Mouse (Mus musculus) heart, postnatal 0 days (tissue): ENCODE results near the gene Ubqln5. TPM values are rescaled to one million over a fixed set of nuclear protein-coding genes. Genes with fewer than 3 reads are reported as not detected.

ENCODE experiments used
- ATAC-seq: fragments of 200-750 bp; cut with Nextera tagmentation; 2 replicates; pipeline ENCODE4 v1.8.0; 2017; ENCODE audit warnings: low read depth, moderate number of reproducible peaks, moderate library complexity; ENCODE audit not compliant: insufficient read depth
- DNase-seq: peaks from one replicate; pipeline ENCODE4 v3.0.0-alpha.2; 2016; ENCODE audit warnings: low spot score
- H3K27ac ChIP-seq: fragments of 300-500 bp; sonication (generic); 2 replicates; pipeline ENCODE4 v1.5.1; 2014; ENCODE audit warnings: low read depth, mild to moderate bottlenecking
- H3K27me3 ChIP-seq: fragments of 300-500 bp; sonication (generic); 2 replicates; pipeline ENCODE4 v1.6.1; 2014; ENCODE audit warnings: low read length, mixed read lengths; ENCODE audit not compliant: control insufficient read depth, insufficient read depth
- H3K36me3 ChIP-seq: fragments of 300-500 bp; sonication (generic); replicated peaks from 2 replicates; pipeline ENCODE4 v1.6.1; 2014; ENCODE audit warnings: low read length, mixed read lengths; ENCODE audit not compliant: control insufficient read depth, insufficient read depth
- H3K4me1 ChIP-seq: fragments of 300-500 bp; sonication (generic); 2 replicates; pipeline ENCODE4 v1.6.1; 2014; ENCODE audit warnings: antibody characterized with exemption; ENCODE audit not compliant: control insufficient read depth, insufficient read depth
- H3K4me2 ChIP-seq: fragments of 300-500 bp; sonication (generic); 2 replicates; pipeline ENCODE4 v1.6.1; 2014; ENCODE audit warnings: low read depth, mild to moderate bottlenecking, low read length, moderate library complexity
- H3K4me3 ChIP-seq: fragments of 300-500 bp; sonication (generic); 2 replicates; pipeline ENCODE4 v1.5.1; 2014; ENCODE audit warnings: low read depth, low read length
- H3K9ac ChIP-seq: fragments of 300-500 bp; sonication (generic); replicated peaks from 2 replicates; pipeline ENCODE4 v1.6.1; 2014; ENCODE audit warnings: low read depth, low read length, mixed read lengths
- H3K9me3 ChIP-seq: fragments of 300-500 bp; sonication (generic); replicated peaks from 2 replicates; pipeline ENCODE4 v1.6.1; 2016; ENCODE audit warnings: low read length; ENCODE audit not compliant: control insufficient read depth
- CTCF ChIP-seq: IDR thresholded peaks from 2 replicates; pipeline ENCODE4 v1.5.1; 2016; ENCODE audit warnings: antibody characterized with exemption, control low read depth, low read depth
- EP300 ChIP-seq: IDR thresholded peaks from 2 replicates; pipeline ENCODE4 v1.6.1; 2016; ENCODE audit warnings: antibody characterized with exemption, low read depth
- WGBS: fragments of 180-500 bp; shearing (Covaris S2); extraction: QIAGEN DNeasy Blood & Tissue Kit; methylation state at CpG from one replicate; pipeline ENCODE4 v1.1.7; 2014; 5-methylcytosine and 5-hydroxymethylcytosine counted together
- polyA plus RNA-seq: library from polyadenylated mRNA; unstranded; fragments of >200 nt; fragmentation: Nextera tagmentation; extraction: Ambion mirVana; gene quantifications from 2 replicates; pipeline ENCODE4 v1.2.1, GENCODE M21; 2015
- total RNA-seq: library from RNA; depleted of rRNA; stranded (reverse); fragments of >200 nt; gene quantifications from 2 replicates; pipeline ENCODE4 v1.2.3, GENCODE M21; 2014; ENCODE audit warnings: low replicate concordance; rRNA removed

Gene Ubqln5
- total and polyA plus RNA-seq, 2 experiments from 2014 or later = not detected

- Histone ChIP-seq H3K4me1 (no peaks in the 10 kb centered on the region), H3K4me2 (no peak within 1 kb of the TSS), H3K9ac (no peak within 1 kb of the TSS), H3K36me3 (no peaks in the 10 kb centered on the region), H3K27me3 (no peaks in the 10 kb centered on the region), H3K4me3 (no peak within 1 kb of the TSS), H3K9me3 (no peaks in the 10 kb centered on the region), H3K27ac (no peak within 1 kb of the TSS)
- no peak for ATAC-seq
- TF ChIP-seq CTCF = no peak
- no peak for TF ChIP-seq EP300
- no peak for DNase-seq
- 77% methylated on average over 2 of the region's 2 CpGs for WGBS
Observed at GRCm38 (mm10) chr7:104150456-104150855, 20.8 kb upstream of the Ubqln5 start, which contains the start of gene Ubqlnl. Ubqlnl (minus strand) TSS chr7:104150556.

DNA sequence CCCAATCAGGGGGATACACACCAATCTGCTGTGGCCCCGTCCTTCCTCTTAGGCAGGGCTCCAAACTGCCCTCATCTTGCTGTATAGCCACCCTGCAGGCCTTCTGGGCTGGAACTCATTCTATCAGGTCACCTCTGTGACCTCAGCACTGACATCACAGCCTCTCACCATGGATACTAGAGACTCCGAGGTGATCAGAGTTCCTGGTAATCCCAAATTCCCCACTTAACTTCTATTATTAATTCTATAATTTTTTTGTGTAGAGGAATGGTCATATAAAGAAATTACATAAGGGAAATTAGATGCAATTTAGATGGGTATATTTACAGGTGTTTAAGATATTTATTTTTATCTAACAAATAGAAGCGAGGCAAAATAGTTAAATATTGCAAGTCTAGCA, 13.6 kb upstream of the Ubqln5 start, which contains the start of gene Ubqln3:
Gene Ubqln3 (minus strand): TSS at position 101 of the 400 bp plus-strand sequence.
- ATAC-seq (no peak), DNase-seq (no peak)
- 60% methylated on average over 3 of the region's 3 CpGs for WGBS
- H3K4me3 ChIP-seq = no peak within 1 kb of the TSS
- H3K27me3 ChIP-seq = no peaks in the 10 kb centered on the region
- TF ChIP-seq CTCF = no peak
- TF ChIP-seq EP300 = no peak
- no peaks in the 10 kb centered on the region for H3K9me3 ChIP-seq
- no peak within 1 kb of the TSS for H3K4me2 ChIP-seq
- H3K27ac ChIP-seq = no peak within 1 kb of the TSS
- H3K9ac ChIP-seq = no peak within 1 kb of the TSS
- no peaks in the 10 kb centered on the region for H3K4me1 ChIP-seq
- no peaks in the 10 kb centered on the region for H3K36me3 ChIP-seq

GRCm38 (mm10) chr7:104137305-104137704, 7.7 kb upstream of the Ubqln5 start, which contains the start of gene Olfr643:
Olfr643 (minus strand) TSS chr7:104137405.
- Histone ChIP-seq H3K9ac (no peak within 1 kb of the TSS), H3K36me3 (no peaks in the 10 kb centered on the region), H3K4me3 (no peak within 1 kb of the TSS), H3K9me3 (no peaks in the 10 kb centered on the region), H3K4me1 (no peaks in the 10 kb centered on the region), H3K4me2 (no peak within 1 kb of the TSS), H3K27me3 (no peaks in the 10 kb centered on the region), H3K27ac (no peak within 1 kb of the TSS)
- ATAC-seq = no peak
- TF ChIP-seq CTCF = no peak
- TF ChIP-seq EP300 = no peak
- DNase-seq = no peak
- 78% methylated on average over 5 of the region's 5 CpGs for WGBS

GRCm38 (mm10) chr7:104104757-104104972, 25.0 kb downstream of the Ubqln5 start, which contains the start of gene Olfr646:
Olfr646 (plus strand) TSS chr7:104104873.
- no peak for DNase-seq
- H3K4me2 ChIP-seq = no peak within 1 kb of the TSS
- no peak within 1 kb of the TSS for H3K4me3 ChIP-seq
- H3K36me3 ChIP-seq = no peaks in the 10 kb centered on the region
- TF ChIP-seq CTCF (no peak), EP300 (no peak)
- no peaks in the 10 kb centered on the region for H3K27me3 ChIP-seq
- ATAC-seq = no peak
- H3K4me1 ChIP-seq = no peaks in the 10 kb centered on the region
- no peaks in the 10 kb centered on the region for H3K9me3 ChIP-seq
- H3K27ac ChIP-seq = no peak within 1 kb of the TSS
- no peak within 1 kb of the TSS for H3K9ac ChIP-seq

- WGBS = 56% methylated on average over 4 of the region's 4 CpGs
- no peak for DNase-seq
- no peak for TF ChIP-seq EP300
- TF ChIP-seq CTCF = no peak
- Histone ChIP-seq H3K4me1 (no peaks in the 10 kb centered on the region), H3K27me3 (no peaks in the 10 kb centered on the region), H3K4me2 (no peak overlapping the region), H3K4me3 (no peak overlapping the region), H3K9me3 (no peaks in the 10 kb centered on the region), H3K27ac (no peak overlapping the region), H3K9ac (no peak overlapping the region), H3K36me3 (no peaks in the 10 kb centered on the region)
- no peak for ATAC-seq
Observed at GRCm38 (mm10) chr7:104103913-104104756, 25.5 kb downstream of the Ubqln5 start.

GRCm38 (mm10) chr7:104085365-104085764, 44.3 kb downstream of the Ubqln5 start, which contains the start of gene Olfr645:
Olfr645 (minus strand) TSS chr7:104085465.
- H3K27ac ChIP-seq = no peak within 1 kb of the TSS
- no peaks in the 10 kb centered on the region for H3K4me1 ChIP-seq
- no peak within 1 kb of the TSS for H3K4me2 ChIP-seq
- no peak within 1 kb of the TSS for H3K9ac ChIP-seq
- no peaks in the 10 kb centered on the region for H3K27me3 ChIP-seq
- 58% methylated on average over 1 of the region's 1 CpGs for WGBS
- no peak for ATAC-seq
- no peak within 1 kb of the TSS for H3K4me3 ChIP-seq
- H3K9me3 ChIP-seq = no peaks in the 10 kb centered on the region
- TF ChIP-seq CTCF (no peak), EP300 (no peak)
- no peaks in the 10 kb centered on the region for H3K36me3 ChIP-seq
- DNase-seq = no peak

Other genes with a start within 250 kb of the Ubqln5 start
- not detected in 2 replicates for gene Olfr66, start 243.6 kb downstream of the Ubqln5 start, total RNA-seq
- gene Olfr66, start 243.6 kb downstream of the Ubqln5 start, polyA plus RNA-seq = not detected in 2 replicates
- not detected in 2 replicates for gene Olfr64, start 235.3 kb downstream of the Ubqln5 start, total RNA-seq
- not detected in 2 replicates for gene Olfr64, start 235.3 kb downstream of the Ubqln5 start, polyA plus RNA-seq
- not detected in 2 replicates for gene Olfr65, start 226.3 kb downstream of the Ubqln5 start, total RNA-seq
- gene Olfr65, start 226.3 kb downstream of the Ubqln5 start, polyA plus RNA-seq = not detected in 2 replicates
- gene Olfr631, start 201.0 kb downstream of the Ubqln5 start, total RNA-seq = not detected in 2 replicates
- not detected in 2 replicates for gene Olfr631, start 201.0 kb downstream of the Ubqln5 start, polyA plus RNA-seq
- gene Olfr632, start 195.5 kb downstream of the Ubqln5 start, total RNA-seq = not detected in 2 replicates
- not detected in 2 replicates for gene Olfr632, start 195.5 kb downstream of the Ubqln5 start, polyA plus RNA-seq
- not detected in 2 replicates for gene Olfr633, start 185.4 kb downstream of the Ubqln5 start, total RNA-seq
- not detected in 2 replicates for gene Olfr633, start 185.4 kb downstream of the Ubqln5 start, polyA plus RNA-seq
- gene Olfr635, start 158.7 kb downstream of the Ubqln5 start, total RNA-seq = not detected in 2 replicates
- not detected in 2 replicates for gene Olfr635, start 158.7 kb downstream of the Ubqln5 start, polyA plus RNA-seq
- not detected in 2 replicates for gene Olfr638, start 131.1 kb downstream of the Ubqln5 start, total RNA-seq
- gene Olfr638, start 131.1 kb downstream of the Ubqln5 start, polyA plus RNA-seq = not detected in 2 replicates
- not detected in 2 replicates for gene Olfr639, start 112.5 kb downstream of the Ubqln5 start, total RNA-seq
- gene Olfr639, start 112.5 kb downstream of the Ubqln5 start, polyA plus RNA-seq = not detected in 2 replicates
- gene Olfr640, start 104.3 kb downstream of the Ubqln5 start, total RNA-seq = not detected in 2 replicates
- gene Olfr640, start 104.3 kb downstream of the Ubqln5 start, polyA plus RNA-seq = not detected in 2 replicates
- not detected in 2 replicates for gene Olfr641, start 94.4 kb downstream of the Ubqln5 start, total RNA-seq
- not detected in 2 replicates for gene Olfr641, start 94.4 kb downstream of the Ubqln5 start, polyA plus RNA-seq
- not detected in 2 replicates for gene Olfr642, start 77.2 kb downstream of the Ubqln5 start, total RNA-seq
- gene Olfr642, start 77.2 kb downstream of the Ubqln5 start, polyA plus RNA-seq = not detected in 2 replicates
- gene 4930516K23Rik, start 68.4 kb downstream of the Ubqln5 start, total RNA-seq = not detected in 2 replicates
- not detected in 2 replicates for gene 4930516K23Rik, start 68.4 kb downstream of the Ubqln5 start, polyA plus RNA-seq
- gene Olfr644, start 58.0 kb downstream of the Ubqln5 start, total RNA-seq = not detected in 2 replicates
- gene Olfr644, start 58.0 kb downstream of the Ubqln5 start, polyA plus RNA-seq = not detected in 2 replicates
- gene Olfr645, start 44.4 kb downstream of the Ubqln5 start, total RNA-seq = not detected in 2 replicates
- gene Olfr645, start 44.4 kb downstream of the Ubqln5 start, polyA plus RNA-seq = not detected in 2 replicates
- not detected in 2 replicates for gene Olfr646, start 25.0 kb downstream of the Ubqln5 start, total RNA-seq
- gene Olfr646, start 25.0 kb downstream of the Ubqln5 start, polyA plus RNA-seq = not detected in 2 replicates
- not detected in 2 replicates for gene Olfr643, start 7.6 kb upstream of the Ubqln5 start, total RNA-seq
- not detected in 2 replicates for gene Olfr643, start 7.6 kb upstream of the Ubqln5 start, polyA plus RNA-seq
- gene Ubqln3, start 13.5 kb upstream of the Ubqln5 start, total RNA-seq = not detected in 2 replicates
- gene Ubqln3, start 13.5 kb upstream of the Ubqln5 start, polyA plus RNA-seq = not detected in 2 replicates
- gene Ubqlnl, start 20.7 kb upstream of the Ubqln5 start, total RNA-seq = not detected in 2 replicates
- gene Ubqlnl, start 20.7 kb upstream of the Ubqln5 start, polyA plus RNA-seq = not detected in 2 replicates
- gene Olfm5, start 35.0 kb upstream of the Ubqln5 start, total RNA-seq = not detected in 2 replicates
- not detected in 2 replicates for gene Olfm5, start 35.0 kb upstream of the Ubqln5 start, polyA plus RNA-seq
- not detected in 2 replicates for gene Olfr648, start 53.6 kb upstream of the Ubqln5 start, total RNA-seq
- 0.07 and 0.08 TPM in 2 replicates for gene Olfr648, start 53.6 kb upstream of the Ubqln5 start, polyA plus RNA-seq
- not detected in 2 replicates for gene Olfr649, start 66.2 kb upstream of the Ubqln5 start, total RNA-seq
- gene Olfr649, start 66.2 kb upstream of the Ubqln5 start, polyA plus RNA-seq = not detected in 2 replicates
- 2.9 and 7.3 TPM in 2 replicates for gene Trim6, start 89.0 kb upstream of the Ubqln5 start, total RNA-seq
- gene Trim6, start 89.0 kb upstream of the Ubqln5 start, polyA plus RNA-seq = 0.73 and 1.4 TPM in 2 replicates
- 5.7 and 7.5 TPM in 2 replicates for gene Trim34a, start 114.6 kb upstream of the Ubqln5 start, total RNA-seq
- gene Trim34a, start 114.6 kb upstream of the Ubqln5 start, polyA plus RNA-seq = 2.1 and 2.5 TPM in 2 replicates
- 0.12 and 0.27 TPM in 2 replicates for gene Trim5, start 158.3 kb upstream of the Ubqln5 start, total RNA-seq
- gene Trim5, start 158.3 kb upstream of the Ubqln5 start, polyA plus RNA-seq = 0.37 and 0.38 TPM in 2 replicates
- gene Trim12a, start 185.6 kb upstream of the Ubqln5 start, total RNA-seq = 7.7 and 13.6 TPM in 2 replicates
- 6.6 and 7.1 TPM in 2 replicates for gene Trim12a, start 185.6 kb upstream of the Ubqln5 start, polyA plus RNA-seq
- not detected in 2 replicates for gene Trim34b, start 199.6 kb upstream of the Ubqln5 start, total RNA-seq
- 0.08 TPM in 1 of 2 replicates, not detected in the other for gene Trim34b, start 199.6 kb upstream of the Ubqln5 start, polyA plus RNA-seq
- gene Trim12c, start 223.5 kb upstream of the Ubqln5 start, total RNA-seq = 3.9 and 7.1 TPM in 2 replicates
- gene Trim12c, start 223.5 kb upstream of the Ubqln5 start, polyA plus RNA-seq = 1.5 and 1.7 TPM in 2 replicates
- not detected in 2 replicates for gene Trim30b, start 240.1 kb upstream of the Ubqln5 start, total RNA-seq
- gene Trim30b, start 240.1 kb upstream of the Ubqln5 start, polyA plus RNA-seq = 0.16 and 0.18 TPM in 2 replicates